Mouse (Mus musculus) lung, embryonic 14.5 days (tissue): ENCODE measurements at regions not wholly inside any gene's neighbourhood (a gene's known extent, or its start where the extent isn't known, plus 50 kb on each side); places are given as distances from the start of the nearest gene placed in this dataset.
A peak's percentile ranks its signal among the peaks of the same experiment; 100 is the strongest.

Experiments
- ATAC-seq: fragments of 200-750 bp; cut with Nextera tagmentation; 2 replicates; pipeline ENCODE4 v1.8.0; 2017; ENCODE audit warnings: mild to moderate bottlenecking, moderate TSS enrichment, moderate library complexity; ENCODE audit not compliant: insufficient read depth
- DNase-seq: peaks from one replicate; pipeline ENCODE4 v3.0.0-alpha.2; 2015
- H3K27ac ChIP-seq: fragments of 300-500 bp; sonication (generic); 2 replicates; pipeline ENCODE4 v1.5.1; 2014; ENCODE audit warnings: low read depth, mild to moderate bottlenecking, moderate library complexity
- H3K27me3 ChIP-seq: fragments of 300-500 bp; sonication (generic); 2 replicates; pipeline ENCODE4 v1.6.1; 2014; ENCODE audit warnings: low read length, control low read depth; ENCODE audit not compliant: insufficient read depth
- H3K36me3 ChIP-seq: fragments of 300-500 bp; sonication (generic); 2 replicates; pipeline ENCODE4 v1.6.1; 2014; ENCODE audit warnings: control low read depth; ENCODE audit not compliant: insufficient read depth
- H3K4me1 ChIP-seq: fragments of 300-500 bp; sonication (generic); 2 replicates; pipeline ENCODE4 v1.6.1; 2014; ENCODE audit warnings: antibody characterized with exemption, control low read depth; ENCODE audit not compliant: insufficient read depth
- H3K4me2 ChIP-seq: fragments of 300-500 bp; sonication (generic); 2 replicates; pipeline ENCODE4 v1.6.1; 2014; ENCODE audit warnings: mild to moderate bottlenecking
- H3K4me3 ChIP-seq: fragments of 300-500 bp; sonication (generic); 2 replicates; pipeline ENCODE4 v1.5.1; 2014; ENCODE audit warnings: low read depth, low read length
- H3K9ac ChIP-seq: fragments of 300-500 bp; sonication (generic); 2 replicates; pipeline ENCODE4 v1.6.1; 2014
- H3K9me3 ChIP-seq: fragments of 300-500 bp; sonication (generic); 2 replicates; pipeline ENCODE4 v1.6.1; 2016; ENCODE audit warnings: low read depth, low read length, control low read depth
- CTCF ChIP-seq: IDR thresholded peaks from 2 replicates; pipeline ENCODE4 v1.5.1; 2016; ENCODE audit warnings: antibody characterized with exemption, low read depth
- WGBS: fragments of 180-500 bp; shearing (Covaris S2); extraction: QIAGEN DNeasy Blood & Tissue Kit; methylation state at CpG from one replicate; pipeline ENCODE4 v1.1.7; 2014; 5-methylcytosine and 5-hydroxymethylcytosine counted together

- no peak for DNase-seq
- TF ChIP-seq CTCF, result no peak
- peak; percentile 35 for ATAC-seq
- WGBS, result 68% methylated on average over 1 of the region's 1 CpGs
- H3K9ac ChIP-seq, result no peak overlapping the region
- no peaks in the 10 kb centered on the region for H3K36me3 ChIP-seq
- H3K9me3 ChIP-seq, result no peaks in the 10 kb centered on the region
- 0 out of 2 replicates have a peak, but pooled peaks cover 9% of the 10 kb centered on the region for H3K4me1 ChIP-seq
- no peak overlapping the region for H3K4me2 ChIP-seq
- H3K27me3 ChIP-seq, result no peaks in the 10 kb centered on the region
- no peak overlapping the region for H3K4me3 ChIP-seq
- H3K27ac ChIP-seq, result peak overlapping the region; percentile 62; the same call in 1 of the 2 replicates
Measured at GRCm38 (mm10) chr13:28545797-28546196, 288.5 kb downstream of the Gm11361 start.

- TF ChIP-seq CTCF, result no peak
- DNase-seq, result no peak
- 29% methylated on average over 2 of the region's 2 CpGs for WGBS
Measured at GRCm38 (mm10) chr13:28545337-28545736, 288.0 kb downstream of the Gm11361 start.

GRCm38 (mm10) chr13:28544819-28545180, 287.5 kb downstream of the Gm11361 start:
- Histone ChIP-seq H3K4me1 (0 out of 2 replicates have a peak, but pooled peaks cover 9% of the 10 kb centered on the region), H3K36me3 (no peaks in the 10 kb centered on the region), H3K27ac (peak overlapping the region; percentile 62; the same call in 1 of the 2 replicates), H3K27me3 (no peaks in the 10 kb centered on the region), H3K4me2 (no peak overlapping the region), H3K4me3 (no peak overlapping the region), H3K9me3 (no peaks in the 10 kb centered on the region), H3K9ac (no peak overlapping the region)
- TF ChIP-seq CTCF, result no peak
- 49% methylated on average over 2 of the region's 2 CpGs for WGBS
- ATAC-seq (no peak), DNase-seq (no peak)

More at GRCm38 (mm10) chr13:28545337-28545736, 288.0 kb downstream of the Gm11361 start:
- Histone ChIP-seq H3K4me1 (0 out of 2 replicates have a peak, but pooled peaks cover 9% of the 10 kb centered on the region), H3K27ac (peak overlapping the region; percentile 62; the same call in 1 of the 2 replicates), H3K9me3 (no peaks in the 10 kb centered on the region), H3K27me3 (no peaks in the 10 kb centered on the region), H3K9ac (no peak overlapping the region), H3K4me2 (no peak overlapping the region), H3K4me3 (no peak overlapping the region), H3K36me3 (no peaks in the 10 kb centered on the region)
- peak; percentile 54 for ATAC-seq

DNA sequence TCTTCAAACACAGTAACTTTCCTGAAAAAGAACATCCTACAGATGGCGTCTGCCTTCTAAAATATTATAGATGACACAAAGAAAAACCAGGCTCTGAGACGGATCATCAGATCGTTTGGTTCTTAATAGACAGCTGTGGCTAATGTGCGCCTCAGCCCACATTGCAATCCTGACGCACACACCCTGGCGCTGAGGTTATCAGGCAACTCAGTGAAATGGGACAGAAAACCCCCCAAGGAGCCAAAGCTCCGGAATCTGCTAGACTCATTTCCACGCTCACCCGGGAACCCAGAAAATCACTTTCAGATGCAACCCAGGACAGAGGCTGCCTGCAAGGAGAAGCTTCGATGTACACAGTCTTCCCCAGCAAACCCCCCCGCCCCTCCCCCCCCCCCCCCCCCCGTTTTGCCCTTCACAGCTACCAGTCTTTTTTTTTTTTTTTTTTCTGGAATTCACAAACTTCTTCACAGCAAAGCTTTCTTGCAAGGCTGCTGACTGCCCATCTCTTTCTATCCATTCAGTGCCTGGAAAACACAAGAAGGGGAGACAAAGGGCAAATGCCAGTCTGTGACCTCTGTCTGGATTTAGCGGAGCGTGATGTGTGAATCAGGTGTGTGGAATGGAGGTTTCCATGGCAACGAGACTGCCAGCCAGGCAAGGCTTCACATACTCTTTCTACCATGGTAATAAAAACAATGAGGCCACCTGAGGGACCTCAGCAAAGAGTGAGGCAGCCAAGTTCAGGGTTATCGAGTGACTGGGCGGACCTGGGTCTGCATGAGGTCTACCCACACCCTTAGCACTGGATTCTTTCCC, 286.9 kb downstream of the Gm11361 start:
- Histone ChIP-seq H3K36me3 (no peaks in the 10 kb centered on the region), H3K4me2 (peak overlapping the region; percentile 37; the same call in 1 of the 2 replicates), H3K27ac (peak overlapping the region; percentile 62), H3K27me3 (no peaks in the 10 kb centered on the region), H3K4me1 (0 out of 2 replicates have a peak, but pooled peaks cover 9% of the 10 kb centered on the region), H3K9ac (no peak overlapping the region), H3K4me3 (no peak overlapping the region), H3K9me3 (no peaks in the 10 kb centered on the region)
- 0 out of 2 replicates have a peak, but pooled peaks have one; percentile 1 for TF ChIP-seq CTCF
- DNase-seq (peak; percentile 73), ATAC-seq (peak; percentile 81)
- WGBS, result 26% methylated on average over 16 of the region's 17 CpGs

GRCm38 (mm10) chr13:28541607-28542006, 284.3 kb downstream of the Gm11361 start:
- no peak for TF ChIP-seq CTCF
- H3K36me3 ChIP-seq, result no peaks in the 10 kb centered on the region
- 84% methylated on average over 3 of the region's 3 CpGs for WGBS
- H3K4me2 ChIP-seq, result no peak overlapping the region
- no peak for ATAC-seq
- no peaks in the 10 kb centered on the region for H3K27me3 ChIP-seq
- no peak overlapping the region for H3K4me3 ChIP-seq
- DNase-seq, result no peak
- H3K9me3 ChIP-seq, result no peaks in the 10 kb centered on the region
- 0 out of 2 replicates have a peak, but pooled peaks cover 9% of the 10 kb centered on the region for H3K4me1 ChIP-seq
- no peak overlapping the region for H3K9ac ChIP-seq
- no peak overlapping the region for H3K27ac ChIP-seq

DNA sequence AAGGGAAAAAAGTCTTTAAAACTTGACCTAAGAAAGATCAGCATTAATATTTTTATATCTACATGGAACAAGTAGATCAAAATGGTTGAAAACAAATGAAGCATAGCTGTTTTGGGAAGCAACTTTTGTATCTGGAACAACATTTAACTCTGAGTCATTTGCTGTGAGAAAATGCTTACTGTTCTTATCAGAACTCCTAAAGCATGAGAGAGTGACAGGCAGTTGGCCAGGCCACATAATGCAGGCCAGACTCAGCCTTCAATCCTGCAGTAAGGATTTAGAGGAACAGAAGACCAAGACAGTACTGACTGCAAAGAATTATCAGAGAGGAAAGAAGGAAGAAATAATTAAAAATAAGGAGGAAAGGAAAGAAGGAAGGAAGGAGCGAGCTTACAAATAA, 275.8 kb downstream of the Gm11361 start:
- WGBS, result 89% methylated on average over 1 of the region's 1 CpGs

GRCm38 (mm10) chr13:28532278-28532677, 274.9 kb downstream of the Gm11361 start:
- Histone ChIP-seq H3K27ac (peak overlapping the region; percentile 80), H3K4me3 (no peak overlapping the region), H3K27me3 (no peaks in the 10 kb centered on the region), H3K36me3 (no peaks in the 10 kb centered on the region), H3K4me1 (peaks cover 20% of the 10 kb centered on the region), H3K9me3 (peaks cover 5% of the 10 kb centered on the region; the same call in 1 of the 2 replicates), H3K9ac (no peak overlapping the region), H3K4me2 (no peak overlapping the region)
- TF ChIP-seq CTCF, result no peak
- WGBS, result 43% methylated on average over 3 of the region's 3 CpGs
- ATAC-seq, result peak; percentile 89
- peak; percentile 94 for DNase-seq

More for the DNA sequence above, 275.8 kb downstream of the Gm11361 start:
- ATAC-seq (no peak), DNase-seq (no peak)
- Histone ChIP-seq H3K27ac (no peak overlapping the region), H3K36me3 (no peaks in the 10 kb centered on the region), H3K4me2 (no peak overlapping the region), H3K9ac (no peak overlapping the region), H3K4me1 (peaks cover 20% of the 10 kb centered on the region), H3K9me3 (peaks cover 5% of the 10 kb centered on the region; the same call in 1 of the 2 replicates), H3K4me3 (no peak overlapping the region), H3K27me3 (no peaks in the 10 kb centered on the region)
- TF ChIP-seq CTCF, result no peak
